Mouse (Mus musculus) stomach, postnatal 0 days (tissue): ENCODE measurements around the gene Cib3. TPM values are rescaled to one million over a fixed set of nuclear protein-coding genes. Genes with fewer than 3 reads are reported as not detected.
A peak's percentile ranks its signal among the peaks of the same experiment; 100 is the strongest.

Source experiments
- ATAC-seq: fragments of 200-750 bp; cut with Nextera tagmentation; 2 replicates; pipeline ENCODE4 v1.8.0; 2017; ENCODE audit not compliant: low FRiP score, low TSS enrichment
- DNase-seq: peaks from one replicate; pipeline ENCODE4 v3.0.0-alpha.2; 2016; ENCODE audit warnings: low spot score
- H3K27ac ChIP-seq: fragments of 300-500 bp; sonication (generic); replicated peaks from 2 replicates; pipeline ENCODE4 v1.5.1; 2014; ENCODE audit warnings: mild to moderate bottlenecking, control low read depth
- H3K27me3 ChIP-seq: fragments of 300-500 bp; sonication (generic); 2 replicates; pipeline ENCODE4 v1.6.1; 2014; ENCODE audit warnings: low read length; ENCODE audit not compliant: control insufficient read depth, insufficient read depth
- H3K36me3 ChIP-seq: fragments of 300-500 bp; sonication (generic); 2 replicates; pipeline ENCODE4 v1.6.1; 2014; ENCODE audit warnings: low read length, mixed read lengths; ENCODE audit not compliant: control insufficient read depth, insufficient read depth
- H3K4me1 ChIP-seq: fragments of 300-500 bp; sonication (generic); replicated peaks from 2 replicates; pipeline ENCODE4 v1.6.1; 2014; ENCODE audit warnings: antibody characterized with exemption; ENCODE audit not compliant: control insufficient read depth, insufficient read depth
- H3K4me2 ChIP-seq: fragments of 300-500 bp; sonication (generic); replicated peaks from 2 replicates; pipeline ENCODE4 v1.6.1; 2014; ENCODE audit warnings: low read depth, mild to moderate bottlenecking, control low read depth, moderate library complexity
- H3K4me3 ChIP-seq: fragments of 300-500 bp; sonication (generic); 2 replicates; pipeline ENCODE4 v1.5.1; 2014; ENCODE audit warnings: low read depth, low read length, control low read depth
- H3K9ac ChIP-seq: fragments of 300-500 bp; sonication (generic); 2 replicates; pipeline ENCODE4 v1.6.1; 2014; ENCODE audit warnings: mild to moderate bottlenecking, low read length, control low read depth, mixed read lengths
- H3K9me3 ChIP-seq: fragments of 300-500 bp; sonication (generic); 2 replicates; pipeline ENCODE4 v1.6.1; 2016; ENCODE audit warnings: low read length; ENCODE audit not compliant: control insufficient read depth
- CTCF ChIP-seq: IDR thresholded peaks from 2 replicates; pipeline ENCODE4 v1.5.1; 2016; ENCODE audit warnings: antibody characterized with exemption, low read depth, mild to moderate bottlenecking, moderate library complexity
- EP300 ChIP-seq: optimal IDR thresholded peaks from 2 replicates; pipeline ENCODE3; 2016; ENCODE audit warnings: antibody characterized with exemption
- WGBS: fragments of 180-500 bp; shearing (Covaris S2); extraction: QIAGEN DNeasy Blood & Tissue Kit; methylation state at CpG from one replicate; pipeline ENCODE4 v1.1.7; 2014; 5-methylcytosine and 5-hydroxymethylcytosine counted together
- polyA plus RNA-seq: library from polyadenylated mRNA; unstranded; fragments of >200 nt; fragmentation: Nextera tagmentation; extraction: Ambion mirVana; gene quantifications from 2 replicates; pipeline ENCODE4 v1.2.1, GENCODE M21; 2015

The Cib3 gene
- polyA plus RNA-seq, 1 experiment from 2014 or later = 0.45 TPM

DNA sequence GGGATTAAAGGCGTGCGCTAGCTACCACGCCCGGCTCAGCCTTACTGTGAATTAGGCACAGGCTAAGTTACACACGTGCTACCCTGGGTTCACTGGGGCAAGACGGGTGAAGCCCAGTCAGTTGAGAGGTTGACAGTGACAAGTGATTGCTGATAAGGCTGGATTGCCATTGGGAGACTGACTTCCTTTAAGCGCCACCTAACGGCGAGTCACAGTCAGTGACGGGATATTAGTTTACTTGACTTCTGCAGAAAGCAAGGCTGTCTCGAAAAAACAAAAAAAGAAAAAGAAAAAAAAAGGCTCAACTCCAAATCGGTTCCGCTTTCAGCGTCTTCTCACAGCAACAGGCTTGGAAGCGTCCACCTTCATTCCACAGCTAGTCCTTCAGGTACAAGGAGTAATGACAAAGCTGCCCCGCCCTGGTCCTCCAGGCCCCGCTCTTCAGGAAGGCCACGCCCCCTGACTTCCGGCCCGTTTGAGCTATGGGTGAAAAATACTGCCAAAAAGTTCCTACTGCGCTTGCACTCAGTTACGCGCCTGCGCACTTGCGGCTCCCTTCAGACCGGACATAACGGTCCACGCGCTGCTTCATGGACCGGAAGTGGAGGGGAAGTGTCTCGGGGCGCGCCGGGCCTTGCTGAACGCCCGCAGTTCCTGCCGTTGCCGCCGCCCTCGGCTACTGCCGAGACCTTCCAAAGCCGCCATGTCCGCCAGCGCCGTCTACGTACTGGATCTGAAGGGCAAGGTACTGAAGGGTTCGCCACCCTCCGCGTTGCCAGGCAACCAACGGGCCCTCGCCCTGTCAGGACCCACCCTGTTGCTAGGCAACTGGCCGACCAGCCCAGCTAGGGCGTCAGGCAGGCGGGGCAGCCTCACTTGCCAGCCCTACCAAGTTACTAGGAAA lies 27.1 kb upstream of the Cib3 start, which contains the start of gene Ap1m1:
Gene Ap1m1 (plus strand): TSS at position 520 of the 904 bp plus-strand sequence.
- Histone ChIP-seq H3K4me3 (peak within 1 kb of the TSS; percentile 70), H3K9ac (peak within 1 kb of the TSS; percentile 69), H3K27me3 (no peaks in the 10 kb centered on the region), H3K4me1 (no peaks in the 10 kb centered on the region), H3K4me2 (peak within 1 kb of the TSS; percentile 69), H3K9me3 (no peaks in the 10 kb centered on the region), H3K27ac (peak within 1 kb of the TSS; percentile 94), H3K36me3 (no peaks in the 10 kb centered on the region)
- WGBS = under 1% methylated on average over 53 of the region's 54 CpGs
- ATAC-seq (peak; percentile 95), DNase-seq (peak; percentile 98)
- TF ChIP-seq CTCF (peak; percentile 84), EP300 (peak; percentile 35)

DNA sequence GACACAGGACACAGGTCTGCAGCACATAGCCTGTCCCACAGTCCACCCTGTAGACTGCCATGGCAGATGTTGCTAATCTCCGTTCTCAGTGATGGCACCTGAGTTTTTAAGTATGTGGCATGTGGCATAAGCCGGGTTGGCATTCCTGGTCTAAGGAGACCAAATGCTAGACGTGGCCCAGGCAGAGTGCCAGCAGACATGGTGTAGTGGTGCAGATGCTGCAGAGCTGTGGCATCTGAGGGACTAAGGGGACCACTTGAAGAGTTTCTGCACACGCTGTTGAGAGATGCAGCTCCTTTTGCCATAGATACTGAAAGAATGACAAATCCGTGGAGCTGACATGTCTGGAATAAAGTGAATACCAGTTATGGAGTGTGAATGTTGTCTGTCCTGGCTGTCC lies 10.0 kb upstream of the Cib3 start:
- Histone ChIP-seq H3K9ac (no peak overlapping the region), H3K4me2 (no peak overlapping the region), H3K27ac (no peak overlapping the region), H3K4me3 (no peak overlapping the region), H3K36me3 (peaks cover 14% of the 10 kb centered on the region), H3K9me3 (no peaks in the 10 kb centered on the region), H3K4me1 (no peaks in the 10 kb centered on the region; the same call in 1 of the 2 replicates), H3K27me3 (no peaks in the 10 kb centered on the region)
- TF ChIP-seq EP300 = no peak
- no peak for TF ChIP-seq CTCF
- no peak for DNase-seq
- WGBS = 93% methylated on average over 5 of the region's 5 CpGs
- ATAC-seq = no peak

DNA sequence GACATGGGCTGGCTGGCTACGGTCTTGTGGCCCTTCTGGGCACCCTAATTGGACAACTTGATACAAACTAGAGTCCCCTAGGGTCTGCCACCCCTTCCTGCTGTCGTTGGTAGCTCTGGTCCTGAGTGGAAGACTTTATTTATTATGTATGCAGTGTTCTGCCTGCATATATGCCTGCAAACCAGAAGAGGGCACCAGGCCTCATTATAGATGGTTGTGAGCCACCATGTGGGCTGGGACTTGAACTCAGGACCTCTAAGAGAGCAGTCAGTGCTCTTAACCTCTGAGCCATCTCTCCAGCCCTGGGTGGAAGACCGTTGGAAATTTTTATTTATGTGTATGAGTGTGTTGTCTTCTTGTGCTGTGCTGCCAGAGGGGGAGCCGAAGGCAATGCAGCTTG lies 8.1 kb upstream of the Cib3 start:
- no peak for DNase-seq
- no peak overlapping the region for H3K9ac ChIP-seq
- 82% methylated on average over 4 of the region's 4 CpGs for WGBS
- no peaks in the 10 kb centered on the region for H3K27me3 ChIP-seq
- no peak overlapping the region for H3K4me3 ChIP-seq
- H3K9me3 ChIP-seq = no peaks in the 10 kb centered on the region
- no peaks in the 10 kb centered on the region; the same call in 1 of the 2 replicates for H3K4me1 ChIP-seq
- peaks cover 14% of the 10 kb centered on the region for H3K36me3 ChIP-seq
- H3K4me2 ChIP-seq = peak overlapping the region; percentile 65
- TF ChIP-seq CTCF (peak; percentile 53), EP300 (no peak)
- ATAC-seq = no peak
- no peak overlapping the region for H3K27ac ChIP-seq

DNA sequence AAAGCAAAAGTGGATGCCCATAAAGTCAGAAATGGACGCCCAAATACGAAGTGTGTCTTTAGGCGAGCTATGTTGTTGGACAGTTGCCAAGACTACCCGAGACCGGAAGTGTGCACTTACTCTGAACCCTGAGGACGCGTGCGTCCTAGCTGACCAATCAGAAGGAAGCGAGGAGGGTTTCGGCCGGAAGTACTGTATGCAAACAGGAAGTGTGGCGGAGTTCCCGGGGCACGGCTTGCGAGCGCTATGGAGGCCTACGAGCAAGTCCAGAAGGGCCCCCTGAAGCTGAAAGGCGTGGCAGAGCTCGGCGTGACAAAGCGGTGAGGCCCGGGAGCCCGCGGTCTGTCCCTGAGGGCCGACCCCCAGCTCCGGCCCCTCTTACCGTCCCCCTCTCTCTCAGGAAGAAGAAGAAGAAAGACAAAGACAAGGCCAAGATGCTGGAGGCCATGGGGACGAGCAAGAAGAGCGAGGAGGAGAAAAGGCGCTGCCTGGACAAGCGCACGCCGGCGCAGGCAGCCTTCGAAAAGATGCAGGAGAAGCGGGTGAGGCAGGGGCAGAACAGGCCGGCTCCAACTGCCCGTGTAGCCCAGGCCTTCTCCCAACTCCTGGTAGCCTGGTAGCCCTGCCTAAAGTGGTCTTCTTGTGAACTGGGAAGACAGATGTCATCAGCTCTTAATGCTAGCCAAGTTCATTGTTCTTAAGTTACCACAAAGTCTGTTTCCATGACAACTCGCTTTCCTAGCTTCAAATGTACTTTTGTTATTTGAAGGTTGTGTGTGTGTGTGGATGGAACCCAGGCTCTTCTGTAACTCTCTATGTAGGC lies 7.1 kb upstream of the Cib3 start, which contains the start of gene Fam32a:
Gene Fam32a (plus strand): TSS at position 190 of the 823 bp plus-strand sequence.
- no peaks in the 10 kb centered on the region for H3K9me3 ChIP-seq
- H3K36me3 ChIP-seq = peaks cover 14% of the 10 kb centered on the region
- DNase-seq (peak; percentile 92), ATAC-seq (peak; percentile 98)
- 13% methylated on average over 39 of the region's 39 CpGs for WGBS
- peak within 1 kb of the TSS; percentile 72 for H3K4me3 ChIP-seq
- TF ChIP-seq EP300 = no peak
- TF ChIP-seq CTCF = no peak
- peak within 1 kb of the TSS; percentile 74 for H3K9ac ChIP-seq
- no peaks in the 10 kb centered on the region for H3K27me3 ChIP-seq
- peak within 1 kb of the TSS; percentile 65 for H3K4me2 ChIP-seq
- peak within 1 kb of the TSS; percentile 88 for H3K27ac ChIP-seq
- H3K4me1 ChIP-seq = no peaks in the 10 kb centered on the region; the same call in 1 of the 2 replicates

DNA sequence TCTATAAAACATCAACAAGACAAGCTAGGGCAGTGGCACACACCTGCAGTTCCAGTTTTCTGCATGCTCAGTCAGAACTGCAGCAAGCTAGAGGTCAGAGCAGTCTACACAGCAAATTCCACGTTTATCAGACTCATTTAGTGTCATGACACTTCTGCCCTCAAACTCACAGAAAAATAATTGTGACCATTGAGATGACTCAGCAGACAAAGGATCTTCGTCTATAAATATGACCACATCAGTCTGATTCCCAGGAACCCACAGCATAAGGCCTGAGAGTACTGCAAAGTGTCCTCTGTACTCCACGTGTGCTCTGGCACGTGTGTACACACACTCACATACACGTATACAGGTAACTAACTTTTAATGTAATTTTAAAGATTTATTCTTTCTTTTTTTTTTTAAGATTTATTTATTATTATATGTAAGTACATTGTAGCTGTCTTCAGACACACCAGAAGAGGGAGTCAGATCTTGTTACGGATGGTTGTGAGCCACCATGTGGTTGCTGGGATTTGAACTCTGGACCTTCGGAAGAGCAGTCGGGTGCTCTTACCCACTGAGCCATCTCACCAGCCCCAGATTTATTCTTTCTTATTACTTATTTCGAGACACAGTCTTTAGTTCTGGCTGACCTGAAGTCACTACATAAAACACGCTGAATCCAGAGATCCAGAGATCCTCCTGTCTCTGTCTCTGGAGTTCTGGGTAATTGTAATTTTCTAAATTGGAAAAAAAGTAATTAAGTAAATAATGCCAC lies 6.3 kb upstream of the Cib3 start:
- no peak for DNase-seq
- H3K4me2 ChIP-seq = peak overlapping the region; percentile 25; the same call in 1 of the 2 replicates
- TF ChIP-seq CTCF = no peak
- no peak for TF ChIP-seq EP300
- H3K36me3 ChIP-seq = peaks cover 13% of the 10 kb centered on the region
- WGBS = 71% methylated on average over 9 of the region's 10 CpGs
- H3K27ac ChIP-seq = no peak overlapping the region
- H3K9ac ChIP-seq = no peak overlapping the region
- peak overlapping the region; percentile 72 for H3K4me3 ChIP-seq
- no peaks in the 10 kb centered on the region for H3K9me3 ChIP-seq
- ATAC-seq = no peak
- no peaks in the 10 kb centered on the region; the same call in 1 of the 2 replicates for H3K4me1 ChIP-seq
- no peaks in the 10 kb centered on the region for H3K27me3 ChIP-seq
